Mouse (Mus musculus) lung, postnatal 10 days (tissue): Measurements from ENCODE around the gene Pappa2.

Experiments
- DNase-seq: peaks from one replicate; pipeline ENCODE4 v3.0.0; 2021

The Pappa2 gene

GRCm38 (mm10) chr1:158980390-158980789, at the start of gene Pappa2:
TSS of gene Pappa2 (minus strand) at chr1:158980490.
- no peak for DNase-seq

GRCm38 (mm10) chr1:159029106-159029505, 48.8 kb upstream of the Pappa2 start:
- DNase-seq, result peak; percentile 9

- DNase-seq, result no peak
Measured at GRCm38 (mm10) chr1:159014940-159015660, 34.8 kb upstream of the Pappa2 start.

- no peak for DNase-seq
Measured at GRCm38 (mm10) chr1:158987042-158987441, 6.8 kb upstream of the Pappa2 start.

GRCm38 (mm10) chr1:158962340-158962739, 17.9 kb downstream of the Pappa2 start:
- DNase-seq, result no peak

- no peak for DNase-seq
Measured at GRCm38 (mm10) chr1:158960984-158961383, 19.3 kb downstream of the Pappa2 start.

GRCm38 (mm10) chr1:158960549-158960948, 19.7 kb downstream of the Pappa2 start:
- no peak for DNase-seq

GRCm38 (mm10) chr1:158956361-158956760, 23.9 kb downstream of the Pappa2 start:
- DNase-seq, result no peak

- no peak for DNase-seq
Measured at GRCm38 (mm10) chr1:158954785-158955184, 25.5 kb downstream of the Pappa2 start.

- DNase-seq, result peak; percentile 76
Measured at GRCm38 (mm10) chr1:158953479-158954207, 26.6 kb downstream of the Pappa2 start.

- no peak for DNase-seq
Measured at GRCm38 (mm10) chr1:158949041-158949440, 31.2 kb downstream of the Pappa2 start.

GRCm38 (mm10) chr1:158947981-158948735, 32.1 kb downstream of the Pappa2 start:
- DNase-seq, result no peak

- DNase-seq, result no peak
Measured at GRCm38 (mm10) chr1:158944936-158945335, 35.4 kb downstream of the Pappa2 start.

GRCm38 (mm10) chr1:158942864-158943263, 37.4 kb downstream of the Pappa2 start:
- no peak for DNase-seq

- no peak for DNase-seq
Measured at GRCm38 (mm10) chr1:158940966-158941365, 39.3 kb downstream of the Pappa2 start.

GRCm38 (mm10) chr1:158934447-158934846, 45.8 kb downstream of the Pappa2 start:
- no peak for DNase-seq

GRCm38 (mm10) chr1:158931202-158931827, 49.0 kb downstream of the Pappa2 start:
- DNase-seq, result no peak

- DNase-seq, result no peak
Measured at GRCm38 (mm10) chr1:158929369-158929768, 50.9 kb downstream of the Pappa2 start.

GRCm38 (mm10) chr1:158920451-158920850, 59.8 kb downstream of the Pappa2 start:
- peak; percentile 25 for DNase-seq

GRCm38 (mm10) chr1:158918890-158919289, 61.4 kb downstream of the Pappa2 start:
- no peak for DNase-seq

- no peak for DNase-seq
Measured at GRCm38 (mm10) chr1:158917067-158917466, 63.2 kb downstream of the Pappa2 start.

GRCm38 (mm10) chr1:158915592-158915991, 64.7 kb downstream of the Pappa2 start:
- no peak for DNase-seq

GRCm38 (mm10) chr1:158910661-158911060, 69.6 kb downstream of the Pappa2 start:
- no peak for DNase-seq
